Mouse (Mus musculus) midbrain, postnatal 0 days (tissue): ENCODE measurements at regions not wholly inside any gene's neighbourhood (a gene's known extent, or its start where the extent isn't known, plus 50 kb on each side); places are given as distances from the start of the nearest gene placed in this dataset.
A peak's percentile ranks its signal among the peaks of the same experiment; 100 is the strongest.

Source experiments
- ATAC-seq: fragments of 200-750 bp; cut with Nextera tagmentation; 2 replicates; pipeline ENCODE4 v1.8.0; 2017; ENCODE audit warnings: moderate number of reproducible peaks, mild to moderate bottlenecking, moderate TSS enrichment, moderate library complexity; ENCODE audit not compliant: low FRiP score
- DNase-seq: peaks from one replicate; pipeline ENCODE4 v3.0.0-alpha.2; 2015; ENCODE audit warnings: low spot score
- H3K27ac ChIP-seq: fragments of 300-500 bp; sonication (generic); 2 replicates; pipeline ENCODE4 v1.5.1; 2014; ENCODE audit warnings: low read depth, mild to moderate bottlenecking, low read length, mixed read lengths
- H3K27me3 ChIP-seq: fragments of 300-500 bp; sonication (generic); 2 replicates; pipeline ENCODE4 v1.6.1; 2014; ENCODE audit warnings: low read length, control low read depth, mixed read lengths; ENCODE audit not compliant: insufficient read depth
- H3K36me3 ChIP-seq: fragments of 300-500 bp; sonication (generic); 2 replicates; pipeline ENCODE4 v1.6.1; 2014; ENCODE audit warnings: low read length, control low read depth, mixed read lengths; ENCODE audit not compliant: insufficient read depth
- H3K4me1 ChIP-seq: fragments of 300-500 bp; sonication (generic); 2 replicates; pipeline ENCODE4 v1.6.1; 2014; ENCODE audit warnings: mild to moderate bottlenecking, control low read depth, antibody characterized with exemption, low read length, mixed read lengths; ENCODE audit not compliant: insufficient read depth
- H3K4me2 ChIP-seq: fragments of 300-500 bp; sonication (generic); 2 replicates; pipeline ENCODE4 v1.6.1; 2014; ENCODE audit warnings: low read depth, mild to moderate bottlenecking, low read length, mixed read lengths; ENCODE audit not compliant: poor library complexity, severe bottlenecking
- H3K4me3 ChIP-seq: fragments of 300-500 bp; sonication (generic); 2 replicates; pipeline ENCODE4 v1.5.1; 2014; ENCODE audit warnings: low read depth, mild to moderate bottlenecking, low read length, moderate library complexity
- H3K9ac ChIP-seq: fragments of 300-500 bp; sonication (generic); replicated peaks from 2 replicates; pipeline ENCODE4 v1.6.1; 2014; ENCODE audit warnings: mild to moderate bottlenecking, low read length, moderate library complexity, mixed read lengths; ENCODE audit not compliant: poor library complexity, severe bottlenecking
- H3K9me3 ChIP-seq: fragments of 300-500 bp; sonication (generic); 2 replicates; pipeline ENCODE4 v1.6.1; 2016; ENCODE audit warnings: low read length, control low read depth
- CTCF ChIP-seq: IDR thresholded peaks from 2 replicates; pipeline ENCODE4 v1.5.1; 2016; ENCODE audit warnings: antibody characterized with exemption, mild to moderate bottlenecking
- WGBS: fragments of 180-500 bp; shearing (Covaris S2); extraction: QIAGEN DNeasy Blood & Tissue Kit; methylation state at CpG from one replicate; pipeline ENCODE4 v1.1.7; 2014; 5-methylcytosine and 5-hydroxymethylcytosine counted together

DNA sequence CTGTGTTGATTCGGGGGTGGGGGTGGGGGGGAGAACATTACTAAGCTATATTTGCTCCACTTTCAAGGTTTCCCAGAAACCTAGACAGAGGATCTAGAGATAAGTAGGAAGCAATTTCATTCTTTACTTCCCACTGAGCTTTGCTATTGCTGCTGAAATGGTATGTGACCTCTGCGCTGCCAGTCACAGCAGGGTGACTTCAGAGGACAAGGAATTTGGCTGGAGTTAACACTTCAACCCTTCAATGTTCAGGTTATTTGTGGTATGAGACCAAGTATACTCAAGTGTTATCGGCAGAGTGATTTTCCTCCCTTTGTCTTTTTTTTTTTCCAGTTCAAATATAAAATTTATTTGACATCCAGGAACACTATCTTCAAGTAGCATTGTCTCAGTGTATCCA, 128.3 kb downstream of the 1700017N19Rik start:
- ATAC-seq (no peak), DNase-seq (peak; percentile 24)
- Histone ChIP-seq H3K27ac (no peak overlapping the region), H3K9me3 (no peaks in the 10 kb centered on the region), H3K4me3 (no peak overlapping the region), H3K4me2 (no peak overlapping the region), H3K27me3 (no peaks in the 10 kb centered on the region), H3K36me3 (no peaks in the 10 kb centered on the region), H3K4me1 (no peaks in the 10 kb centered on the region), H3K9ac (no peak overlapping the region)
- TF ChIP-seq CTCF, result no peak
- 18% methylated on average over 3 of the region's 3 CpGs for WGBS

DNA sequence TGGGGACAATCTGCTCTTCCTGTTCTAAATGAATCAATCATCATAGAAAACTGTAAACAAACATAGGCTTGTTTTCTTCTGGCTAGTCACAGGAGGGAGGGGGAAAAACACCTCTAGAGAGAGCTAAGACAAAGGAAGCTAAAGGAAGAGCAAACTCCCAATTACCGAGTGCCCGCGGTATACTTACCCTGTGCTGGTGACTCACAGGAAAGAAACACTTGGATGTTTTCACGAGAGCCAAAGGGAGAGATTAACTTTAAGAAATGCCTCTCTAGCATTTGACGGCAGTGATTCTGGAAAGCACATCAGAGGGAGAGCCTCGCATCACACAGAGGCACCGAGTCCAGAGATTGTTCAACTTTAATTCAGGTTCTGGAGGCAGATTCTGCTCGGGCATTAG, 151.0 kb downstream of the 1700017N19Rik start:
- ATAC-seq (no peak), DNase-seq (no peak)
- H3K9ac ChIP-seq, result no peak overlapping the region
- TF ChIP-seq CTCF, result no peak
- no peak overlapping the region for H3K27ac ChIP-seq
- H3K36me3 ChIP-seq, result no peaks in the 10 kb centered on the region
- H3K9me3 ChIP-seq, result no peaks in the 10 kb centered on the region
- H3K27me3 ChIP-seq, result no peaks in the 10 kb centered on the region
- no peak overlapping the region for H3K4me2 ChIP-seq
- no peak overlapping the region for H3K4me3 ChIP-seq
- H3K4me1 ChIP-seq, result no peaks in the 10 kb centered on the region
- WGBS, result 50% methylated on average over 8 of the region's 8 CpGs

DNA sequence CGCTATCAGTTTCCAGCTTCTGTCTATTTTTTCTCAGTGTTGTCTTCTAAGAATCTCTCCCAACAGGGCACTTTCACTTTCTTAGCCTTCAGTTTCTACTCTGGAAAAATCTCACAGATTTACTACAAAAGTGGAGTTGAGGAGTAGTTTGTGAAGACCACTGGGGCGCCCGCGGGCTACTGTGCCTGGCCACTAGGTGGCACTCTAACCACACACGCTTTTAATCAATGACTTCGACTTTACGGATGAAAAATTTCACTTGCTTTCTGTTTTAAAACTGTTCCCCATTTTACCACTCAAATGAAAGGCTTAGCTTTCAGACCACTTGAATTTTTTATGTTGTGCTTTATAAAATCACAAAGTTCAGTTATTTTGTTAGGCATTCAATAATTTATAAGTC, 151.8 kb downstream of the 1700017N19Rik start:
- no peak overlapping the region for H3K4me2 ChIP-seq
- peak; percentile 89 for DNase-seq
- peak; percentile 92 for TF ChIP-seq CTCF

DNA sequence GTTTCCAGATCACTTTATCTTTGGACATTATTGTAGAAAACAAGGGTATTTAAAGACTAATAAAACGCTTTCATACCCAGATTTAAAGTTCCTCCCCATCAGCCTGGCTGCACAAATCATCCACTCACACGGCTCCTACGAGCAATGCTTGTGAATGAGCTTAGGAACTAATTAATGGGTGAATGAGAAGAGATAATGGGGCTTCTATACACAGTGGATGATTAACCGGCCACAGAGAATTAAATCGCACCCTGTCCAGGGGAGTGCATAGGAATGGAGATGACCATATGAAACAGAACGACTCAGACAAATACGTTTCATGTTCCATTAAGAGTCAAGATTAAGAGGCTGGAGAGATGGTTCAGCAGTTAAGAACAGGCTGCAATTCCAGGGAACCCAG, 155.9 kb downstream of the 1700017N19Rik start:
- Histone ChIP-seq H3K4me1 (no peaks in the 10 kb centered on the region), H3K27ac (no peak overlapping the region), H3K9ac (no peak overlapping the region), H3K36me3 (no peaks in the 10 kb centered on the region), H3K4me2 (no peak overlapping the region), H3K27me3 (no peaks in the 10 kb centered on the region), H3K4me3 (no peak overlapping the region), H3K9me3 (no peaks in the 10 kb centered on the region)
- 55% methylated on average over 7 of the region's 7 CpGs for WGBS
- ATAC-seq, result no peak
- no peak for TF ChIP-seq CTCF
- DNase-seq, result no peak

More for the DNA sequence above, 151.8 kb downstream of the 1700017N19Rik start:
- Histone ChIP-seq H3K27ac (no peak overlapping the region), H3K27me3 (no peaks in the 10 kb centered on the region), H3K9me3 (no peaks in the 10 kb centered on the region), H3K9ac (no peak overlapping the region), H3K36me3 (no peaks in the 10 kb centered on the region), H3K4me1 (no peaks in the 10 kb centered on the region), H3K4me3 (no peak overlapping the region)
- no peak for ATAC-seq
- WGBS, result 9% methylated on average over 7 of the region's 7 CpGs

DNA sequence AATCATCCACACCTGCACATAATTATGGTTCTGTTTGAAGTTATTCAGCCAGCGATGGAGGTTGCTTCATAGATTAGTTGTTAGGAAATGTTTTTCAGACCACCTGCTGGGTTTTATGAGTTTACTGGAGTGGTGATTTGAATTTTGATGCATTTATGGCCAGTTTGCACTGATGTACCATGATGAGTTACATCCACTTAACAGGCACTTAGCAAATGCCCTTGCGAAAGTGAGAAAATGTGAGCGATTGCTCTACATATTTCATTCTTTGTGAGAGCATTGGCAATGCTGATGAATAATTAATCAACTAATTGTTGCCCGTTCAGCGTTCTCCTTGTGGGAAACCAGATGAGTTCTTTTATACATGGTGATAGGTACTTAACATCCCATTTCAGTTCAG, 164.7 kb downstream of the 1700017N19Rik start:
- ATAC-seq (no peak), DNase-seq (peak; percentile 17)
- Histone ChIP-seq H3K9me3 (no peaks in the 10 kb centered on the region), H3K4me3 (no peak overlapping the region), H3K36me3 (no peaks in the 10 kb centered on the region), H3K9ac (no peak overlapping the region), H3K27ac (no peak overlapping the region), H3K4me2 (no peak overlapping the region), H3K27me3 (no peaks in the 10 kb centered on the region), H3K4me1 (no peaks in the 10 kb centered on the region)
- 63% methylated on average over 5 of the region's 5 CpGs for WGBS
- no peak for TF ChIP-seq CTCF

DNA sequence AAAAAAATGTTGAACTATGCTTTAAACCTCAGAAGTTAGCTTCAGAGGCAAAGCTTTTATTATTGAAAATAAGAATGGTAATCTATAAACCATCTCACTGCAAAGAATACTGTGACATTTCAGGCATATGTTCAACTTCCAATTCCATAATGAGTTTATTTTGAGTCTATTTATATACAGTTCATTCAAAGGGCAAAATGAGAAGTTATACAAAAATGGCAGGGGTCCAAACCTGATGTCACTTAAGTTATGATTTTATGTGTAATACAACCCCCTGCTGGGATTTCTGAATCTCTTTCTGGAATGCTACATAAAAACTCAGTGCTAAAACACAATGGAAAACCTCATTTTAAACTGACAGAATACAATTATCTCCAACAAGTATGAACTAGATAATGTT, 184.0 kb downstream of the 1700017N19Rik start:
- Histone ChIP-seq H3K27me3 (no peaks in the 10 kb centered on the region), H3K4me1 (no peaks in the 10 kb centered on the region), H3K4me3 (no peak overlapping the region), H3K9ac (no peak overlapping the region), H3K4me2 (no peak overlapping the region), H3K36me3 (no peaks in the 10 kb centered on the region), H3K27ac (no peak overlapping the region), H3K9me3 (no peaks in the 10 kb centered on the region)
- ATAC-seq (no peak), DNase-seq (no peak)
- no peak for TF ChIP-seq CTCF
